In the genomic region with DNA sequence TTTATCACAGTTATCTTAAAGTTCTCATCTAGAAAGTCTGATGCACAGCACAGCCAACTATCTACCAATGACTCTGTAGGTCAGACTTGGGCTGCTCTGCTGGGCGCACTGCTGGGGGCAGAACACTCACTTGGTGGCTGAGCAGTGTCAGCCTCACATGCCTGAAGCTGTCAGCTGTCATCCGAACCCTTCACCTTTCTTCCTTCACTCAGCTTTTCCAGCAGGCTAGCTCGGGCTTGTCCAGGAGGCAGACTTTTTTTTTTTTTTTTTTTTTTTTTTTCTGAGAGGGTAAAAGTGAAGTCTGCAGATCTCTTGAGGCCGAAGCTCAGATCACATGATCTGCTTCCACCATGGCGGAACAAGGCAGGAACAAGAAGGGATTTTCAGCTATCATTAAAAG, we compare ENCODE assay signal across 15 mouse cellular contexts.
"Had no signal": no experiment of that assay in that cellular context is flagged by ENCODE, and none has a peak within 500 bp of the region (broad histone marks: within the 10 kb centered on the region; RNA-seq: fewer than 3 reads in every experiment).

No protein-coding gene starts in this region.

- H3K36me3 ChIP-seq: limb, embryonic 12.5 days; liver, embryonic 13.5 days; lung, embryonic 15.5 days; midbrain, embryonic 15.5 days; neural tube, embryonic 13.5 days had no signal

- H3K4me2 ChIP-seq: limb, embryonic 12.5 days; liver, embryonic 13.5 days; lung, embryonic 15.5 days; midbrain, embryonic 11.5 days; midbrain, embryonic 15.5 days; neural tube, embryonic 13.5 days had no signal

- H3K27ac ChIP-seq: layer of hippocampus, adult 2 months; limb, embryonic 12.5 days; liver, embryonic 13.5 days; lung, embryonic 15.5 days; macrophage; midbrain, embryonic 15.5 days; neural tube, embryonic 13.5 days had no signal

- H3K9me3 ChIP-seq: limb, embryonic 12.5 days; liver, embryonic 13.5 days; lung, embryonic 15.5 days; megakaryocyte, embryonic 14.5 days; midbrain, embryonic 15.5 days; neural tube, embryonic 13.5 days had no signal

- H3K4me3 ChIP-seq: layer of hippocampus, adult 2 months; limb, embryonic 12.5 days; liver, embryonic 13.5 days; lung, embryonic 15.5 days; megakaryocyte, embryonic 14.5 days; midbrain, embryonic 15.5 days; neural tube, embryonic 13.5 days had no signal

- DNase-seq: kidney, postnatal 36 days; liver; liver, embryonic 13.5 days; liver, postnatal 0 days; lung, postnatal 14 days; retina, postnatal 1 day; thymus, postnatal 36 days had no signal

- H3K27me3 ChIP-seq: limb, embryonic 12.5 days; liver, embryonic 13.5 days; lung, embryonic 15.5 days; midbrain, embryonic 15.5 days; neural tube, embryonic 13.5 days had no signal

- ATAC-seq: liver, postnatal 0 days; midbrain, embryonic 15.5 days had no signal

- H3K9ac ChIP-seq: limb, embryonic 12.5 days; liver, embryonic 13.5 days; liver, postnatal 0 days; lung, embryonic 15.5 days; midbrain, embryonic 15.5 days; neural tube, embryonic 13.5 days had no signal

- H3K4me1 ChIP-seq: megakaryocyte, embryonic 14.5 days; midbrain, embryonic 15.5 days; neural tube, embryonic 13.5 days had no signal
